In the genomic region with DNA sequence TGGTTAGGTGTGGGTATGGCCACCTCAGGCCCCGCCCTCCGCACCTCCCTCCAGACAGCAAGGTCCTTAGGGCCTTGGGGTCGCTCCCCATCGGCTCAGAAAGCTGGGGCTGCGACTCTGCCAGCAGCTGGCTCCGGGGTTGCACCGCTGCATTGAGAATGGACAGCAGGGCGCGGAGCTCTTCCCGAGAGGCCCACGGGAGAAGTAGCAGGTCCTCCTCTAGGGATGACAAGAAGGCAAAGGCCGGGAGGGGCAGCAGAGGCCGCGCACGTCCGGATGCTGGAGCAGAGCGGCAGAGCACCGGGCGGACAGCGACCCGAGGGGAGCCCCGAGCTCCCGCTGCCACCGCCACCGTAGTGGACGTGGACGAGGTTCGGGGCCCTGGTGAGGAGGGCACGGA, we compare ENCODE assay signal across 8 mouse cellular contexts. TPM values are rescaled to one million over a fixed set of nuclear protein-coding genes. Genes with fewer than 3 reads are reported as not detected.
DNase-seq lines count a peak whose midpoint lies in the region; ATAC-seq and TF ChIP-seq lines count a peak whose summit lies in the region.

A gene (plus strand): TSS at position 98 of the 400 bp plus-strand sequence.

- H3K79me2 ChIP-seq in heart, adult 2 months (replicated peaks; ENCODE audit: control insufficient read depth, insufficient read depth, low read length), result no peaks in the 10 kb centered on the region

- no peak for TF ChIP-seq CTCF in heart, adult 2 months (IDR thresholded peaks at IDR 0.05)
- TF ChIP-seq CTCF in intestine, postnatal 0 days (IDR thresholded peaks at IDR 0.05; ENCODE audit: low read depth), result peak; percentile 44

- ATAC-seq in heart, embryonic 13.5 days (ENCODE audit: extremely low read depth, insufficient number of reproducible peaks, low FRiP score, low TSS enrichment), result no peak
- no peak for ATAC-seq in intestine, postnatal 0 days
- no peak for ATAC-seq in midbrain, embryonic 13.5 days

- H3K27me3 ChIP-seq in heart, embryonic 13.5 days (replicated peaks), result peaks cover 68% of the 10 kb centered on the region
- peaks cover 3% of the 10 kb centered on the region; the same call in 1 of the 2 replicates for H3K27me3 ChIP-seq in heart, adult 2 months (ENCODE audit: control insufficient read depth, insufficient read depth, low read length)
- H3K27me3 ChIP-seq in embryonic facial prominence, embryonic 10.5 days (replicated peaks; ENCODE audit: low read depth, poor library complexity, severe bottlenecking), result peaks cover 68% of the 10 kb centered on the region
- H3K27me3 ChIP-seq in intestine, postnatal 0 days (replicated peaks; ENCODE audit: control insufficient read depth, insufficient read depth, low read length), result peaks cover 27% of the 10 kb centered on the region
- peaks cover 46% of the 10 kb centered on the region for H3K27me3 ChIP-seq in midbrain, embryonic 13.5 days

- peak within 1 kb of the TSS; percentile 65 for H3K4me2 ChIP-seq in heart, embryonic 13.5 days
- peak within 1 kb of the TSS; percentile 51 for H3K4me2 ChIP-seq in intestine, postnatal 0 days (replicated peaks; ENCODE audit: low read depth)
- peak within 1 kb of the TSS; percentile 52 for H3K4me2 ChIP-seq in midbrain, embryonic 13.5 days (replicated peaks)

- WGBS in heart, embryonic 13.5 days, result 4% methylated on average over 29 of the region's 29 CpGs
- 6% methylated on average over 29 of the region's 29 CpGs for WGBS in heart, adult 2 months
- 3% methylated on average over 29 of the region's 29 CpGs for WGBS in embryonic facial prominence, embryonic 10.5 days
- WGBS in intestine, postnatal 0 days, result 5% methylated on average over 29 of the region's 29 CpGs
- 3% methylated on average over 29 of the region's 29 CpGs for WGBS in midbrain, embryonic 13.5 days

- H3K9me3 ChIP-seq in heart, embryonic 13.5 days, result no peaks in the 10 kb centered on the region
- H3K9me3 ChIP-seq in embryonic facial prominence, embryonic 10.5 days, result no peaks in the 10 kb centered on the region
- no peaks in the 10 kb centered on the region for H3K9me3 ChIP-seq in intestine, postnatal 0 days (ENCODE audit: control insufficient read depth)
- no peaks in the 10 kb centered on the region for H3K9me3 ChIP-seq in midbrain, embryonic 13.5 days

- TF ChIP-seq EP300 in heart, adult 2 months (IDR thresholded peaks at IDR 0.05; ENCODE audit: insufficient read depth, low read depth, low read length), result no peak

- H3K4me3 ChIP-seq in heart, embryonic 13.5 days, result peak within 1 kb of the TSS; percentile 41
- H3K4me3 ChIP-seq in heart, adult 2 months, result no peak within 1 kb of the TSS
- H3K4me3 ChIP-seq in embryonic facial prominence, embryonic 10.5 days, result peak within 1 kb of the TSS; percentile 48
- H3K4me3 ChIP-seq in intestine, postnatal 0 days (ENCODE audit: low read depth, low read length), result peak within 1 kb of the TSS; percentile 21
- peak within 1 kb of the TSS; percentile 28 for H3K4me3 ChIP-seq in midbrain, embryonic 13.5 days (replicated peaks)

- H3K36me3 ChIP-seq in heart, embryonic 13.5 days, result no peaks in the 10 kb centered on the region
- H3K36me3 ChIP-seq in heart, adult 2 months (ENCODE audit: control insufficient read depth, insufficient read depth, low read length), result no peaks in the 10 kb centered on the region
- no peaks in the 10 kb centered on the region for H3K36me3 ChIP-seq in embryonic facial prominence, embryonic 10.5 days (replicated peaks)
- no peaks in the 10 kb centered on the region for H3K36me3 ChIP-seq in intestine, postnatal 0 days (ENCODE audit: control insufficient read depth, insufficient read depth)
- no peaks in the 10 kb centered on the region for H3K36me3 ChIP-seq in midbrain, embryonic 13.5 days

- H3K9ac ChIP-seq in heart, embryonic 13.5 days, result 0 out of 2 replicates have a peak within 1 kb of the TSS, but pooled peaks have one; percentile 24
- H3K9ac ChIP-seq in heart, adult 2 months (ENCODE audit: low read depth, low read length), result no peak within 1 kb of the TSS
- H3K9ac ChIP-seq in intestine, postnatal 0 days (ENCODE audit: low read depth, low read length), result no peak within 1 kb of the TSS
- 0 out of 2 replicates have a peak within 1 kb of the TSS, but pooled peaks have one; percentile 14 for H3K9ac ChIP-seq in midbrain, embryonic 13.5 days (replicated peaks)

- no peak within 1 kb of the TSS for H3K27ac ChIP-seq in heart, embryonic 13.5 days (replicated peaks)
- H3K27ac ChIP-seq in heart, adult 2 months, result no peak within 1 kb of the TSS
- H3K27ac ChIP-seq in embryonic facial prominence, embryonic 10.5 days (replicated peaks), result no peak within 1 kb of the TSS
- no peak within 1 kb of the TSS for H3K27ac ChIP-seq in intestine, postnatal 0 days (ENCODE audit: low read depth, low read length)
- H3K27ac ChIP-seq in midbrain, embryonic 13.5 days, result no peak within 1 kb of the TSS

- TF ChIP-seq POLR2A in heart, adult 2 months (IDR thresholded peaks at IDR 0.05; ENCODE audit: insufficient read depth, low read depth, low read length), result no peak

- intact Hi-C loops in heart, adult 2 months (cut with DNase I), result no loop called here

- peaks cover 7% of the 10 kb centered on the region for H3K4me1 ChIP-seq in heart, embryonic 13.5 days
- H3K4me1 ChIP-seq in heart, adult 2 months (ENCODE audit: control insufficient read depth, insufficient read depth, low read length), result no peaks in the 10 kb centered on the region
- peaks cover 7% of the 10 kb centered on the region for H3K4me1 ChIP-seq in embryonic facial prominence, embryonic 10.5 days
- H3K4me1 ChIP-seq in intestine, postnatal 0 days (replicated peaks; ENCODE audit: control insufficient read depth, insufficient read depth, low read length), result no peaks in the 10 kb centered on the region
- peaks cover 6% of the 10 kb centered on the region for H3K4me1 ChIP-seq in midbrain, embryonic 13.5 days (replicated peaks)

- DNase-seq in heart, adult 2 months, result no peak
- peak; percentile 32 for DNase-seq in embryonic facial prominence, embryonic 10.5 days (ENCODE audit: low spot score)
- DNase-seq in urinary bladder, postnatal 36 days (ENCODE audit: low spot score in 2 of 2), result no peak
- no peak for DNase-seq in spleen, adult 12 weeks (ENCODE audit: low spot score)
- DNase-seq in spleen, adult 18-20 months, result no peak

RNA-seq across cellular contexts. Expression of the gene that starts here (rescaled TPM):
- not detected in 2 replicates for polyA plus RNA-seq in heart, embryonic 13.5 days (2015; fragmentation: Nextera tagmentation; extraction: Ambion mirVana)
- total RNA-seq in heart, adult 2 months (2021), result not detected
- not detected in 2 replicates for polyA plus RNA-seq in heart, adult 2 months (2012; rRNA removed)
- polyA plus RNA-seq in embryonic facial prominence, embryonic 10.5 days (2016; fragmentation: Nextera tagmentation; extraction: Ambion mirVana), result not detected in 2 replicates
- 0.04 and 0.22 TPM in 2 replicates for polyA plus RNA-seq in intestine, postnatal 0 days (2015; fragmentation: Nextera tagmentation; extraction: Ambion mirVana)
- polyA plus RNA-seq in midbrain, embryonic 13.5 days (2015; fragmentation: Nextera tagmentation; extraction: Ambion mirVana), result 0.28 TPM in 1 of 2 replicates, not detected in the other

Comparison
In these comparisons a context has a peak if more than half of its experiments do, and no peak if none do; other contexts are left out.
1. H3K9ac ChIP-seq: peak in heart, embryonic 13.5 days (single experiment) and midbrain, embryonic 13.5 days (single experiment); none in heart, adult 2 months (single experiment) and intestine, postnatal 0 days (single experiment).
2. Peak in DNase-seq and H3K4me3 ChIP-seq in embryonic facial prominence, embryonic 10.5 days; RNA of the gene not detected or under 1 TPM.
3. Peak in every context shown above with its lines, with median percentiles within 50 percentile points of each other: H3K4me2 ChIP-seq.